Mouse (Mus musculus) MEL (cell line): Measurements from ENCODE around the gene Ywhae. TPM values are rescaled to one million over a fixed set of nuclear protein-coding genes. Genes with fewer than 3 reads are reported as not detected.
"Not testable (repeated sequence)": the region's sequence is repeated elsewhere in the genome, so short reads cannot be mapped to it uniquely, and the experiment has no call there.

Experiments
- DNase-seq: peaks from one replicate; pipeline ENCODE4 v3.0.0; 2011; ENCODE audit warnings: low read depth, low spot score
- H3K27ac ChIP-seq: 2 replicates; pipeline ENCODE4 v1.5.1; 2012; ENCODE audit warnings: low read depth, mild to moderate bottlenecking, control low read depth, low read length, moderate library complexity; ENCODE audit not compliant: control insufficient read depth
- H3K27me3 ChIP-seq, 2 experiments: fragments of 150-350 bp in 1 of 2; sonication (generic) in 1 of 2; 2 replicates each; pipeline ENCODE4 v1.6.1; 2012; ENCODE audit warnings: low read length in 2 of 2, mild to moderate bottlenecking in 2 of 2, improper control_type of control experiment in 1 of 2, moderate library complexity in 1 of 2; ENCODE audit not compliant: insufficient read depth in 2 of 2, control insufficient read depth in 1 of 2
- H3K36me3 ChIP-seq, 2 experiments: 2 replicates each; pipeline ENCODE4 v1.6.1; 2012 to 2014; ENCODE audit warnings: low read length in 2 of 2, improper control_type of control experiment in 1 of 2, inconsistent platforms in 1 of 2, mild to moderate bottlenecking in 1 of 2; ENCODE audit not compliant: insufficient read depth in 2 of 2, control insufficient read depth in 1 of 2
- H3K4me1 ChIP-seq, 2 experiments: fragments of 150-350 bp in 1 of 2; sonication (generic) in 1 of 2; 2 replicates each; pipeline ENCODE4 v1.6.1; 2012; ENCODE audit warnings: low read length in 2 of 2, improper control_type of control experiment in 1 of 2, mild to moderate bottlenecking in 1 of 2; ENCODE audit not compliant: insufficient read depth in 2 of 2, control insufficient read depth in 1 of 2
- H3K4me3 ChIP-seq, 2 experiments: fragments of 150-350 bp in 1 of 2; sonication (generic) in 1 of 2; 2 replicates each; pipeline ENCODE4 v1.5.1; 2012; ENCODE audit warnings: low read depth in 2 of 2, low read length in 2 of 2, mild to moderate bottlenecking in 2 of 2, moderate library complexity in 2 of 2, control low read depth in 1 of 2, improper control_type of control experiment in 1 of 2; ENCODE audit not compliant: control insufficient read depth in 1 of 2, insufficient read depth in 1 of 2
- H3K79me2 ChIP-seq: 2 replicates; pipeline ENCODE4 v1.6.1; 2012; ENCODE audit warnings: mild to moderate bottlenecking, low read length, moderate library complexity; ENCODE audit not compliant: control insufficient read depth, poor library complexity, insufficient read depth
- H3K9ac ChIP-seq: 2 replicates; pipeline ENCODE4 v1.6.1; 2012; ENCODE audit warnings: low read depth, mild to moderate bottlenecking, control low read depth, low read length, moderate library complexity; ENCODE audit not compliant: control insufficient read depth, poor library complexity, severe bottlenecking
- H3K9me3 ChIP-seq: fragments of 150-350 bp; sonication (generic); replicated peaks from 2 replicates; pipeline ENCODE4 v1.6.1; 2012; ENCODE audit warnings: mild to moderate bottlenecking, low read length, improper control_type of control experiment, moderate library complexity; ENCODE audit not compliant: insufficient read depth
- EP300 ChIP-seq, 2 experiments: IDR thresholded peaks; 2 replicates each; pipeline ENCODE4 v1.6.1; 2011; ENCODE audit warnings: improper control_type of control experiment in 2 of 2, low read length in 2 of 2, low read depth in 1 of 2, mild to moderate bottlenecking in 1 of 2
- MAZ ChIP-seq: IDR thresholded peaks from 2 replicates; pipeline ENCODE4 v1.6.1; 2012; ENCODE audit warnings: low read depth, mild to moderate bottlenecking, inconsistent platforms, low read length, improper control_type of control experiment
- MXI1 ChIP-seq: IDR thresholded peaks from 2 replicates; pipeline ENCODE4 v1.6.1; 2011; ENCODE audit warnings: mild to moderate bottlenecking, low read depth, low read length, improper control_type of control experiment
- MYB ChIP-seq: IDR thresholded peaks from 2 replicates; pipeline ENCODE4 v1.6.1; 2011; ENCODE audit warnings: mild to moderate bottlenecking, low read depth, low read length, improper control_type of control experiment
- MYC ChIP-seq: IDR thresholded peaks from 2 replicates; pipeline ENCODE4 v1.6.1; 2011; ENCODE audit warnings: low read depth, mild to moderate bottlenecking, low read length, improper control_type of control experiment, moderate library complexity
- POLR2AphosphoS2 ChIP-seq: IDR thresholded peaks from 2 replicates; pipeline ENCODE4 v1.6.1; 2011; ENCODE audit warnings: low read length, improper control_type of control experiment
- RCOR1 ChIP-seq: IDR thresholded peaks from 2 replicates; pipeline ENCODE4 v1.6.1; 2012; ENCODE audit warnings: low read depth, mild to moderate bottlenecking, inconsistent platforms, low read length, improper control_type of control experiment
- polyA plus RNA-seq, 2 experiments: library from polyadenylated mRNA; stranded (reverse) in 1 of 2; unstranded in 1 of 2; fragments of >175 nt in 1 of 2; fragments of >200 nt in 1 of 2; gene quantifications; 2 replicates each; pipeline versions ENCODE4 v1.2.1 to v1.2.4; 2012; ENCODE audit warnings: low replicate concordance in 2 of 2, low read depth in 1 of 2; ENCODE audit not compliant: insufficient read length in 2 of 2, insufficient read depth in 1 of 2, missing spikeins in 1 of 2
- total RNA-seq: library from RNA; depleted of rRNA; stranded (reverse); fragments of 300-350 nt; gene quantifications from 2 replicates; pipeline ENCODE4 v1.2.3, GENCODE M21; 2012

The Ywhae gene
- total and polyA plus RNA-seq, 3 experiments, result 303 to 855 (median 755) TPM

- no peaks in the 10 kb centered on the region for H3K9me3 ChIP-seq
- H3K4me3 ChIP-seq, result no peak overlapping the region
- no peaks in the 10 kb centered on the region for H3K79me2 ChIP-seq
- no peak overlapping the region for H3K9ac ChIP-seq
- DNase-seq, result peak; percentile 58
- peaks cover 2 to 11% of the 10 kb centered on the region in 2 experiments for H3K4me1 ChIP-seq
- no peaks in the 10 kb centered on the region for H3K27me3 ChIP-seq
- no peak overlapping the region for H3K27ac ChIP-seq
- peaks cover 0 to 3% of the 10 kb centered on the region in 2 experiments; a peak in 2 of 4 replicates for H3K36me3 ChIP-seq
- TF ChIP-seq EP300 (IDR thresholded peaks at IDR 0.05; ENCODE audit: low read depth in 1 of 2, low read length in 2 of 2) (peak in 1 of 2 experiments; percentile 50; a peak in 1 of 4 replicates), POLR2AphosphoS2 (no peak), MYB (no peak)
Observed at GRCm38 (mm10) chr11:75727168-75727567, 5.5 kb upstream of the Ywhae start.

- not testable (repeated sequence) for H3K27me3 ChIP-seq, DNase-seq, H3K79me2 ChIP-seq
Observed at GRCm38 (mm10) chr11:75727659-75728058, 5.0 kb upstream of the Ywhae start.

GRCm38 (mm10) chr11:75733227-75733940 lies 715 bp downstream of the Ywhae start:
- DNase-seq, result peak; percentile 63
- Histone ChIP-seq H3K9ac (peak overlapping the region; percentile 96), H3K27ac (peak overlapping the region; percentile 86), H3K36me3 (peaks cover 13 to 43% of the 10 kb centered on the region in 2 experiments), H3K27me3 (no peaks in the 10 kb centered on the region), H3K9me3 (no peaks in the 10 kb centered on the region), H3K4me1 (peaks cover 11 to 21% of the 10 kb centered on the region in 2 experiments)
- TF ChIP-seq MAZ (peak; percentile 24; the same call in 1 of the 2 replicates), RCOR1 (peak; percentile 69), MXI1 (peak; percentile 11; the same call in 1 of the 2 replicates), MYC (no peak)
- TF ChIP-seq, all 39 proteins: peak for 3
- H3K79me2 ChIP-seq, result peaks cover 52% of the 10 kb centered on the region
- H3K4me3 ChIP-seq, result peak overlapping the region; percentile 80 to 96

More at GRCm38 (mm10) chr11:75727659-75728058, 5.0 kb upstream of the Ywhae start:
- not testable (repeated sequence) for H3K9me3 ChIP-seq, H3K36me3 ChIP-seq, H3K27ac ChIP-seq, H3K9ac ChIP-seq, H3K4me3 ChIP-seq
- peaks cover 3 to 13% of the 10 kb centered on the region in 2 experiments for H3K4me1 ChIP-seq
